ENCODE assay signal across 23 mouse cellular contexts in genomic region chr10:93207176-93207575, GRCm38 (mm10).
"Had no signal": no experiment of that assay in that cellular context is flagged by ENCODE, and none has a peak within 500 bp of the region (broad histone marks: within the 10 kb centered on the region; RNA-seq: fewer than 3 reads in every experiment).

No protein-coding gene starts in this region.

- H3K27ac ChIP-seq: liver, embryonic 12.5 days; liver, embryonic 14.5 days; midbrain, embryonic 10.5 days; midbrain, embryonic 12.5 days; neural tube, embryonic 13.5 days; neural tube, embryonic 15.5 days; stomach, embryonic 15.5 days; stomach, postnatal 0 days had no signal

- H3K4me3 ChIP-seq: liver, embryonic 12.5 days; midbrain, embryonic 10.5 days; midbrain, embryonic 12.5 days; myocyte; neural tube, embryonic 13.5 days; neural tube, embryonic 15.5 days; stomach, embryonic 15.5 days had no signal

- H3K9ac ChIP-seq: liver, embryonic 12.5 days; liver, embryonic 14.5 days; lung, embryonic 14.5 days; midbrain, embryonic 12.5 days; neural tube, embryonic 13.5 days; neural tube, embryonic 15.5 days; stomach, embryonic 15.5 days had no signal

- H3K36me3 ChIP-seq: neural tube, embryonic 15.5 days had no signal

- ATAC-seq: liver, embryonic 12.5 days; midbrain, embryonic 16.5 days had no signal

- H3K4me1 ChIP-seq: midbrain, embryonic 10.5 days; midbrain, embryonic 12.5 days; stomach, embryonic 15.5 days had no signal

- H3K27me3 ChIP-seq: liver, embryonic 12.5 days; midbrain, embryonic 12.5 days; neural tube, embryonic 13.5 days; neural tube, embryonic 15.5 days; stomach, embryonic 15.5 days had no signal

- DNase-seq: lung, adult 18-20 months; lung, embryonic 14.5 days; lung, postnatal 10 days; lung, postnatal 4 days; midbrain, embryonic 14.5 days; retina, postnatal 1 day; right cerebral cortex, adult 18-20 months; right cerebral cortex, postnatal 25 days; right cerebral cortex, postnatal 4 days; spleen, adult 18-20 months; thymus, adult 2 months; thymus, postnatal 25 days; thymus, postnatal 4 days had no signal

- H3K4me2 ChIP-seq: liver, embryonic 12.5 days; lung, embryonic 14.5 days; midbrain, embryonic 12.5 days; neural tube, embryonic 13.5 days; neural tube, embryonic 15.5 days; stomach, embryonic 15.5 days had no signal

- H3K9me3 ChIP-seq: liver, embryonic 12.5 days; midbrain, embryonic 10.5 days; midbrain, embryonic 12.5 days; neural tube, embryonic 13.5 days; neural tube, embryonic 15.5 days; stomach, embryonic 15.5 days had no signal
